Mouse (Mus musculus) brain, adult 2 months (tissue): ENCODE results near the gene Gm49318.
A peak's percentile ranks its signal among the peaks of the same experiment; 100 is the strongest.

Experiments used
- DNase-seq: peaks from one replicate; pipeline ENCODE4 v3.0.0; 2011; ENCODE audit warnings: low read depth, low spot score

Gene Gm49318

GRCm38 (mm10) chr9:22030386-22030785 lies 40.7 kb downstream of the Gm49318 start:
- peak; percentile 74 for DNase-seq

- DNase-seq: no peak
Measured at GRCm38 (mm10) chr9:22028467-22028866, 42.6 kb downstream of the Gm49318 start.

- DNase-seq: peak; percentile 86
Measured at GRCm38 (mm10) chr9:22024592-22024991, 46.5 kb downstream of the Gm49318 start.

DNA sequence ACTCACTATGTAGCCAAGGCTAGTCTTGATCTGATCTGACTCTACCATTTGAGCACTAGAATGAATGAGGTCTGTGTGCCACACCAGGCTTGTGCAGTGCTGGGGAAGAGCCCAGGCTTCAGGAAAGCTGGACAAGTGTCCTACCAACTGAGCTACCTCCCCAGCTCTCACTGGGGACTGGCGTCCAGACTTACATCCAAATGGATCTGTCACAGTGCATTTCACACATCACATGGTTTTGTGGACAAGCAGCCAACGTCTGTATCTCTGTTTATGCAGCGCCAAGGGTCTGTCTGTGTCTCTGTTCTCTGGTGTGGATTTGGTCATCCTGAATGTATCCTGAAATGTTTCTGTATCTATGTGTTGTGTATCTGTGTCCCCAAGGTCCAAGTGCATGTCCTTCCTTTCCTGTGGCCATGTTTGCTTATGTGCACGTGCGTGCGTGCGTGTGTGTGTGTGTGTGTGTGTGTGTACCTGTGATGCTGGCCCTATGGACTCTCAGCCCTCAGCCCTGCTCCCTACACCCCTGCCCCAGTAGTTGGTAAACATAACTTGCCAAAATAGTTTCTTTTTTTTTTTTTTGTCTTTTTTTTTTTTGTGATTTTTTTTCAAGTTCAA lies 53.7 kb downstream of the Gm49318 start:
- DNase-seq: peak; percentile 88

DNA sequence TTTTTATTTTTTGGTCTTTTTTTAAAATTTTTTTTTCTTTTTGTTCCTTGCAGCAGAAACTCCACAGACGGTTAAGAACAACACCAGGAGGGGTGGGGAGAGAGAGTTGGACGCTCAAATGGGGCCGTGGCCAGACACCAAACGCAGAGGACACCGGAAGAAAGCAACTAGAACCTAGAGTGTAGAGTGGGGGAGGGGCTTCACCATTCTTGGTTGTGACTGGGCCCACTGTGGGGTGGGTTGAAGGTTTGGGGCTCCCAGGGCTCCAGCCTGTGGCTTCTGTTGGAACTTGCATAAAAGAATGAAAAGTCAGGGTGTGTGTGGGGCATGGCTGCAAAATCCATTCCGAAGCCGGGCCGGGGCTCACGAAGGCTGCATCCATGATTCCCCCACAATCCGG lies 54.8 kb downstream of the Gm49318 start:
- DNase-seq: no peak

DNA sequence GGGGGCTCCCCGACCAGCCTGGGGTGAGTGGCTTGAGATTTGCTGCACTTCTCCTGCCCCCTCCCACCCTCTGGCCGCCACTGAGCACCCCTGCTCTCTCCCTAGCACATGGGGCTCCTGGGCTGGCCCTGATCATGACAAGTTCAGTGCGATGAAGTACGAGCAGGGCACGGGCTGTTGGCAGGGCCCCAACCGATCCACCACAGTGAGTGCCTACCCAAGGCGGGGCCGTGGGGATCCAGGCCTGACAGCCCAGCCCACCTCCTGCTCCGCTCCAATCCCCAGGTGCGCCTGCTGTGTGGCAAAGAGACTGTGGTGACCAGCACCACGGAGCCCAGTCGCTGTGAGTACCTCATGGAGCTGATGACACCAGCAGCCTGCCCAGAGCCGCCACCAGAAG lies 58.3 kb downstream of the Gm49318 start:
- no peak for DNase-seq

GRCm38 (mm10) chr9:22011055-22011454 lies 60.0 kb downstream of the Gm49318 start:
- DNase-seq: no peak

GRCm38 (mm10) chr9:22004546-22004945 lies 66.5 kb downstream of the Gm49318 start:
- DNase-seq: no peak

GRCm38 (mm10) chr9:22003163-22003554 lies 67.9 kb downstream of the Gm49318 start:
- DNase-seq: peak; percentile 61

DNA sequence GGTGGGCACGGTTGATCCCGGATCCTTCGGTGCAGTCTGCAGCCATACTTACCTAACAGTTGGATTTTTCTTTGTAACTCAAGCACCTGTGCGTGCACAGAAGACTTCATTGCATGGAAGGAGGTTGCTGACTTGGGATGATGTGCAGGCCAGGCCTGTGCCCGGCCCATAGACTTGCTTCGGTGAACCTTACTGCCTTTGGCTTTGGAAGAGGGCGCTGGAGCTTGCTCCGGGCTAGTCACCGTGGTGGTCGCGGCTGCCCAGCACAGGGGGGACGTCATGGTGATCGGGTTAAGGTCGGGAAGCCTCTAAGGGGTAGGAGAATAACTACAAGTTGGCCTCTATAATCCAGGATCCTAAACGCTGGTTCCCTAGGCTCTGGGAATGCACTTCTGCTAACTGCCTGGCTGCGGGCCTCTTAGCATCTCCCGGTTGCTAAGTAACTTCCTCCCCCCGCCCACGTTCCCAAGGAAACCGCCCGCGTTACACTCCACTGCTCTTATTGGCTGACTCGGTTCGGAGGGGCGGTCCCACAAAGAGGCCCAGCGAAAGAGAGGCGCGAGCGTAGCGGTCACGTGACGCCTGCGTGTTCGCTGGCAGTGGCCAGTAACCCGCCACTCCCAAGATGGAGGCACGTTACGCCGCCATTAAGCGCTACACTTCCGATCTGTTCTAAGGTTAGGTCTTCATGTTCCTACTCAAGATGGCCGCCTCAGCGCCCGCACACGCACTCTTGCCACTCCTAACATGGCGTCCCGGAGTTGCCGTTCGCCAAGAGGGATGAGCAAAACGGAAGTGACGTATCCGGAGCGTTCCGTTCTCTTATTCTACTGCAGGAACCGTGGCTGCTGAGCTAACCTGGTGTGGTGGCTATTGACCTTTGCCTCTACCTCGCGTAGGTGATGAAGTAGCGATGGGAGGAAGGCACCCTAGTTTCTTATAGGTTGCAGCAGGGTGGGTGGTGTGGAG lies 68.6 kb downstream of the Gm49318 start, which contains the start of the genes Ccdc151 and Prkcsh:
Gene Ccdc151, minus strand, starts transcription at position 441 of the 969 bp plus-strand sequence.
Gene Prkcsh, plus strand, starts transcription at position 613 of the 969 bp plus-strand sequence.
- DNase-seq: peak; percentile 100

DNA sequence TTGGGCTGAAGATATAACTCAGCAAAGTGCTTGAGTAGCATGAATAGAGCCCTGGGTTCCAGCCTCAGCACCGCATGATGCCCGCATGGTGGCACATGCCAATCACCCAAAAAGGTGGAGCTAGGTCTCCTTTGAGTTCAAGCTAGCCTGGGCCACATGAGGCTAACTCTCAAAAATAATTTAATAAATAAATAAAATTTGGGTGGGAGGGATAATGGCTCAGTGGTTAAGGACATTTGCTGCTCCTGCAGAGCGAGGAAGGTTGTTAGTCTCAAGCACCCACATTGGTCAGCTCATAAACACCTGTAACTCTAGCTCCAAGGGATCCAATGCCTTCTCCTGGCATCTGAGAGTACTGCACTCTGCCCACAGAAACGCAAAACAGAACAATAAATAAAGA lies 69.4 kb downstream of the Gm49318 start:
- DNase-seq: no peak

DNA sequence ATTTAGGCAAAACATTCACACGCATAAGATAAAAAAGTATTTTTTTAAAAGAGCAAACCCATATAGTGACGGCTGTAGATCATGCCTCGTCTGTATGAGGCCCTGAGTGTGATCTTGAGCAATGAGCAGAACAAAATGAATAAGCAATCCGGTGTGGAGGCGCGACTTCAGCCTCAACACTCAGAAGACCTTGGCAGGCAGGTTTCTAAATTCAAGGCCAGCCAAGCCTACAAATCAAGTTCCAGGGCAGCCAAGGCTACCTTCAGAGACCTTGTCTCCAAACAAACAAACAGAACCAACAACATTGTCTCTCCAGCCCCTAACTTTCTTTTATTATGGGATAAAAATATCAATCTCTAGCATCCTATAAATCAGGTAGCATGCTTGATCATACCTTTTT lies 70.8 kb downstream of the Gm49318 start:
- no peak for DNase-seq

- DNase-seq: no peak
Measured at GRCm38 (mm10) chr9:21996178-21996867, 74.7 kb downstream of the Gm49318 start.

- DNase-seq: no peak
Measured at GRCm38 (mm10) chr9:21992227-21992626, 78.8 kb downstream of the Gm49318 start.

DNA sequence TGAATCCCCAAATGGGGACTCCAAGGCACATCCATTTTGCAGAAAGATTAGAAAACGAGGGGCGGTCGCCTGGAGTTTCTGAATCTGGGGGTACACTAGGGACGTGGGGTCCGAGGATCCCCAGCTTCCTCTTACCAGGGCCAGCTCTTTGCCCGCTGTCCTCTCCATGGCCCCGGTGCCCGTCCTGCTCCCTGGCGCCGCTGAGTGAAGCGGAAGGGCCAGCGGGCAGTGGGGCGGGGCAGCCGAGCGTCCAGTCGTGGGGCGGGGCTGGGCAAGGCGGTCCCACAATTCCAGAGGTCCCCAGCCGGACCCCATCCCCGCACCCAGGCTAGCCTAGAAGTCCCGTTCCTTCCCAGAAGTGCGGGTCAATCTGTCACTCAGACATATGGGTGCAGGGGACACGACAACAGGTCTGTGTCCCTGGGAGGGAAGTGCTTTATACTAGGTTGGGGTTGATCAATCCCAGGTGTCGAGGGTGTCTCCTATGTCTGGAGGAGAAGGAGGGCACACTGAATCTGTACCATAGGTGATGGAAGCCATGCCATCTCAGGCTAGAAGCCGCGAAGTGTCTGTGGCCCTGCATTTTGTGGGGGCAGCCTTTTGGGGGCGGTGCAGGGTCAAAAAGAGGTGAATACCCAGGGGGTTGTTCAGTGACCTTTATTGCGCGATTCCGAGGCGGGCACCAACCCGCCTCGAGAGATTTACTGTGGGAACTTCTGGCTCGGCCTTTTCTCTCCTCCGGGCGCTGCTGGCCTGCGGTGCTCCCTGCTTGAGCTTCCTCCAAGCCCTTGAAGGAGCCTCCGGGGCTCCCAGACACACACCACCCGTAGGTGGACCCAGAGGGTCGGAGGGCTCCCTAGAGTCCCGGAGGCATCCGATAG lies 81.6 kb downstream of the Gm49318 start, which contains the start of gene Rgl3:
Gene Rgl3, minus strand, starts transcription at position 217 of the 881 bp plus-strand sequence.
- peak; percentile 71 for DNase-seq

DNA sequence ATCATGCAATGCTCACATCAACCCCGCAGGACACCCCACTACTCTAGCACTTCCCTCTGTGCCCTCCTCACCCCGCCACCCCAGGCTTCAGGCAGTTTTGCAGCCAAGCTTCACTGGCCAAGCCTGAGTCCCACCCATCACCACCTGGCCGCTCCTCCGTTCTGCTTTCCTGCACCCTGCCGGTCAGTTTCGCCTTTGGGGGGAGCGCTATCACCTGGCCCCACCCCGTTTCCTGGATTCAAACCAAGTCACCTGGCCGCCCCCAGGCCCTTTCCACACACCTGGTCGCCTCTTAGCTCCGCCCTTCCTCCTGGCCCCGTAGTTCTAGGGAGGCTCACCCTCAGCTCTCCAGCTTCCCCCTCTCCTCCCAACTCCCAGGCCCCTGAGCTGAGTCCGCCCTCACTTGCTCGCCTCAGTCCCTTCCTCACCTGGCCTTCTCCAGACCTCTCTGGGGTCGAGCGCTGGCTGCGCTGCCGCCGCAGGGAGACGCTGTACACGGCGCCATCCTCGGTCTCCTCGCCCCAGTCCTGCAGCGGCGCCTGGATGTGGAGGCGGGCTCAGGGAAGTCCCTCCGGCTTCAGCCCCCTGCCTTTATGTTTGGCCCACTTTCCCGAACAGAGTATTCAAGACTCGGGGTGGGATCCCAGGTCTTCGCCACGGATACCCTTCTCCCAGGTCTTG lies 82.5 kb downstream of the Gm49318 start:
- peak; percentile 60 for DNase-seq

DNA sequence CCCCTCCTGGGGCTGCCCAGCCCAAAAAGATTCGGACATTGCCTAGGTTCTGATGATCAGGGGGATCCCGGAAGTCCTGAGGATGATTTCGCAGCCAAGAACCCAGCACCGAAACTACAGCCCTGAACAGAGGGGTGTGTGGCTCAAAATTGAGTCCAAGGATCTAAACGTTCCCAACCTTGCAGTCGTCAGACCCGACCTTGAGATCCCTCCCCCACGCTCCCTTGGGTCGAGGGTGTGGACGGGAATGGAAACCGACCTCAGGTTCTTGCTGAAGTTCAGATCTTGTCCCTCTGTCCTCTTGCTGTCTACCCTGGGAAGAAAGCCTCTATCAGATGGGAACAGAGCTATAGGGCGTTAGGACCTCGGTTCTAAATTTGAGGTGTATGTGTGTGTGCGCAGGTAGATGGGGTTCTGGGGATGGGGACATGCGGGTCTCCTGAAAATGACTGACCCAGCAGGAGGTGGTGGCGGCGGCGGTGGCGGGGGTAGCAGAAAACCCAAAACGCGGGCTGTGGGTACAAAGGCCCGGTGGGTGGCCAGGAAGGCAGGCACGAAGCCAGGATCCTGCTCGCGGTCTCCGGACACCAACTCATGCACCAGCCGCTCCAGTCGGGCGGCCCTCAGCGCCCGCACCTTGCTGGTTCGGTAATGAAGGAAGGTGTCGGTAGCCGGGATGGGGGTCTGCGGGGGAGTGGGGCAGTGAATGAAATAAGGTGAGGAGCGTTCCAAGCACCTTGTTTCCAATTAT lies 83.3 kb downstream of the Gm49318 start:
- DNase-seq: peak; percentile 31
